Mouse (Mus musculus): ENCODE measurements around the gene Adam26b.
"Not testable (repeated sequence)": the region's sequence is repeated elsewhere in the genome, so short reads cannot be mapped to it uniquely, and the experiment has no call there.

- not testable (repeated sequence) for TF ChIP-seq CTCF (IDR thresholded peaks at IDR 0.05; ENCODE audit: control insufficient read depth, insufficient read depth, low read length); POLR2A (IDR thresholded peaks at IDR 0.05; ENCODE audit: borderline replicate concordance, control insufficient read depth, low read depth, low read length)
Observed at GRCm38 (mm10) chr8:43528006-43528405, at the start of gene Adam26b.

Data from bone marrow, adult 2 months (tissue).